Mouse (Mus musculus) thymus, adult 2 months (tissue): ENCODE results near the gene Usp6nl. TPM values are rescaled to one million over a fixed set of nuclear protein-coding genes. Genes with fewer than 3 reads are reported as not detected.

Experiments used
- DNase-seq: peaks from one replicate; pipeline ENCODE4 v3.0.0; 2021
- H3K27ac ChIP-seq: fragments of 200-500 bp; 2 replicates; pipeline ENCODE4 v1.5.1; 2012; ENCODE audit warnings: low read length, control low read depth; ENCODE audit not compliant: control insufficient read depth, insufficient read depth
- H3K27me3 ChIP-seq: fragments of 200-500 bp; 2 replicates; pipeline ENCODE4 v1.6.1; 2012; ENCODE audit warnings: mild to moderate bottlenecking, low read length, moderate library complexity, mixed read lengths; ENCODE audit not compliant: control insufficient read depth, insufficient read depth
- H3K36me3 ChIP-seq: fragments of 200-500 bp; 2 replicates; pipeline ENCODE4 v1.6.1; 2012; ENCODE audit warnings: mild to moderate bottlenecking, low read length, moderate library complexity; ENCODE audit not compliant: control insufficient read depth, insufficient read depth
- H3K4me1 ChIP-seq: fragments of 200-500 bp; replicated peaks from 2 replicates; pipeline ENCODE4 v1.6.1; 2012; ENCODE audit warnings: low read length; ENCODE audit not compliant: control insufficient read depth, insufficient read depth
- H3K4me3 ChIP-seq: fragments of 200-500 bp; 2 replicates; pipeline ENCODE4 v1.5.1; 2012; ENCODE audit warnings: mild to moderate bottlenecking, low read length, control low read depth, moderate library complexity; ENCODE audit not compliant: control insufficient read depth, insufficient read depth
- CTCF ChIP-seq: fragments of 200-500 bp; IDR thresholded peaks from 2 replicates; pipeline ENCODE4 v1.5.1; 2012; ENCODE audit warnings: mild to moderate bottlenecking, control low read depth, low read length, moderate library complexity, borderline replicate concordance; ENCODE audit not compliant: control insufficient read depth, poor library complexity, insufficient read depth; ENCODE audit errors: extremely low read depth
- POLR2A ChIP-seq: fragments of 200-500 bp; IDR thresholded peaks from 2 replicates; pipeline ENCODE4 v1.6.1; 2012; ENCODE audit warnings: mild to moderate bottlenecking, low read length, control low read depth, moderate library complexity; ENCODE audit not compliant: control insufficient read depth, poor library complexity, insufficient read depth; ENCODE audit errors: extremely low read depth
- WGBS: fragments of 180-500 bp; shearing (Covaris S2); methylation state at CpG from one replicate; pipeline ENCODE4 v1.1.7; 2018; 5-methylcytosine and 5-hydroxymethylcytosine counted together
- polyA plus RNA-seq: library from polyadenylated mRNA; depleted of rRNA; stranded (reverse); fragments of >200 nt; gene quantifications from 2 replicates; pipeline ENCODE4 v1.2.3, GENCODE M21; 2012

Gene Usp6nl
- polyA plus RNA-seq, 1 experiment = 7.2 TPM

DNA sequence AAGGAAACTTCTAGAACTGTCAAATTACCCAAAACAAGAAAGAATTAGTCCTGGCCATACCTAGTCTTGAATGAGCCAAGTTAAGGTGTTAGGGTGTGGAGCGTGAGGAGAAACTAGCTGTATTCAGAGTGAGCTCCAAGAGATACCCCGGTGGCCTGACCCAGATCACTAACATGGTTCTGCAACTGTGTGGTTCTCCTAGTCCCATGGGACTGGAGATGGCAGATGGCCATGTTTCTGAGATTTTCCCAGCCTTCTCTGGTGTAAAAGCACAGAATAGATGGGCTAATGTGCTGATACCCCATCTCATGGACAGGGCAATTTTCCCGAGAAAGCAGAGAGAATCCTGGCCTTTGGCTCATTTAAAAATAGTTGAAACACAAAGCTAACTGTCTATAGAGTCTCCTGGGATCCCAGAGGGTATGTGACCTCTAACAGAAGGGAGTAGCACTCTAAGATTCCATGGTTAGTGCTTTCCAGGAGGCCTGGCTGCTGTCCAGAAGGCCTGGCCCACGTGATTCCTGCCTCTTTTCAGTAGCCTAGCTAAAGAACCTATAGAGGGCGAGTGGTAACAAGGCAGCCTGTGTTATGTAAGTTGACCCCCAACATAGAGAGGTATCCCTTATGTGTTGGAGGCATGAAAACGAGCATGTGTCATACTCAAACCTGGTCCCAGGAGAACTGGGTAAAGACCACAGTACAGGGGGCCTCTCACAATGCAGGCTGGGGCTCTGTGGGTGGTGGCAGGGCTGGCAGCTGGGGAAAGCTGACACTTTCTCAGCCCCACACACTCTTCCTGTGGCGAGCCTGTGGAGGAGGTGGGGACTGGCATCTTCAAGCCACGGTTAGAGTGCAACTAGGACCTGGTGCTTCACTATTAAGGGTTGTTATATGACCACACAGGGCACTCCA lies 160.9 kb downstream of the Usp6nl start:
- H3K4me3 ChIP-seq = no peak overlapping the region
- no peak overlapping the region for H3K27ac ChIP-seq
- no peaks in the 10 kb centered on the region for H3K36me3 ChIP-seq
- 44% methylated on average over 8 of the region's 8 CpGs for WGBS
- peaks cover 18% of the 10 kb centered on the region for H3K4me1 ChIP-seq
- DNase-seq = no peak
- no peaks in the 10 kb centered on the region for H3K27me3 ChIP-seq
- no peak for TF ChIP-seq POLR2A
- TF ChIP-seq CTCF = no peak

GRCm38 (mm10) chr2:6484179-6484578 lies 161.7 kb downstream of the Usp6nl start:
- Histone ChIP-seq H3K4me3 (no peak overlapping the region), H3K27me3 (no peaks in the 10 kb centered on the region), H3K27ac (no peak overlapping the region), H3K36me3 (no peaks in the 10 kb centered on the region), H3K4me1 (peaks cover 10% of the 10 kb centered on the region)
- no peak for DNase-seq
- 56% methylated on average over 3 of the region's 3 CpGs for WGBS
- TF ChIP-seq CTCF = no peak
- no peak for TF ChIP-seq POLR2A

DNA sequence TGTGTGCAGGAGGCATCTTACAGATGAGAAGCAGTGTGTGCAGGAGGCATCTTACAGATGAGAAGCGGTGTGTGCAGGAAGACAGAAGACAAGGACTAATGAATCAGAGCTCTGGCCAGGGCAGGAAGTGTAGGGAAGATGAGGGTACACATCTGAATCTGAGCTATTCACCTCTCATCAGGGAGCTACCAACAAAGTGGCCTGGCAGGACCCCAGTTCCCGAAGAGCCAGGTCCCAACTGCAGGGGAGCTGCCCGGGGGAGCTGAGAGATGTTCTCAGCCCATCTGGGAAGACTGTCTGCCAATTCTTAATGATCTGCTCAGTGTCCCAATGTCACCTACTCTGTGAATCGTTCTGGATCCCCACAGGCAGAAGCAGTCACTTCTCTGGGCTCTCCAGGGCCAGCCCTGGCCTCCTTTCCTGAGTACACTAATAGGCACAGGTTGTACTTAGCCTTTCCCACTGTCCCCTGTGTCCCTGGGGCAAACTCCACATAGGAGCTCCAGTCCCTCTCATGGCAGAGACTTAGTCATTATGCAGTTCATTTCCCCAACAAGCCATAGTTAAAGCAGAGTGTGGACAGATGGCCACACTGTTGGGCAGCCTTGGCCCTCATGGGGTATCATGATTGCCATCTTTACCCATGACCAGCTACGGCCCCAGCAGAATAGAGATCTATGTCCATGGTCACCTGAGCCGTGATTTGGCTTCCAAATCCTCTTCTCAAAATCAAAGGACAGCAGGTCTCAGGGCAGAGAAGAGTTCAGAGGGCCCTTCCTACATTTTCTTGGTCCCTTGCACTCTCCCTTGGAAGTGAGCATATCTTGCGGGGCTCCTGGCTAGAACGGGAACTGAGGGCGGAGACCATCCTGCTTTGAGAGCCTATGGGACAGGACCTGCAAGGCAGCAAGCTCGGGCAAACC lies 165.4 kb downstream of the Usp6nl start:
- H3K27me3 ChIP-seq = no peaks in the 10 kb centered on the region
- 94% methylated on average over 10 of the region's 10 CpGs for WGBS
- H3K4me1 ChIP-seq = peaks cover 4% of the 10 kb centered on the region
- H3K4me3 ChIP-seq = no peak overlapping the region
- no peak for DNase-seq
- no peak overlapping the region for H3K27ac ChIP-seq
- no peaks in the 10 kb centered on the region for H3K36me3 ChIP-seq
- TF ChIP-seq CTCF = no peak
- no peak for TF ChIP-seq POLR2A

DNA sequence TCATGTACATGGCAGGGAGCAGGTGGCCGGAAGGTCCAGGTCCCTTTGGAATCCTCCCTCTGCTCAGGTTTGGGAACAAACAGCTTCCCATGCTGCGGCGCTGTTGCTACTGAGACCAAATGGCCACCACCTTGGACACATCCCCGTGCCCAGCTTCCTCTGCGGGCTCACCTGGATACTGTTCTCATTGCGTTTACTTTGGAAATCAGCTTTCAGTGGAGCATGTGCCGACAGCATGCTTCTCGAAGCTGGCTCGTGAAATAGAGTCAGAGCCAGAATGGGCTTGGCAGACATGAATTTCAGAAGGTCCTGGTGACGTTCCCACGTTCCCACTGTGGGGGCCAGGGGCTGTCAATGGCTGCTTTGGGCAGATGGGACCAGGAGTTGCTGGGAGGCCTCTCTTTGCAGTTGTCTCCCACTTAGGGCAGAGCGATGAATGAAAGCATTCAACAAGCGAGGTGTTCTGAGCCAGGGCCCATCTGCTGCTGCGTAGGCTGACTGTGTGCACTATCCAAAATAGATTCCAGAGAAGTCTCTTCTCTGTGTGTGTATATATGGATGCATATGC lies 166.1 kb downstream of the Usp6nl start:
- no peak for TF ChIP-seq POLR2A
- TF ChIP-seq CTCF = no peak
- no peak overlapping the region for H3K27ac ChIP-seq
- 97% methylated on average over 14 of the region's 14 CpGs for WGBS
- no peak for DNase-seq
- H3K27me3 ChIP-seq = no peaks in the 10 kb centered on the region
- peaks cover 4% of the 10 kb centered on the region for H3K4me1 ChIP-seq
- H3K4me3 ChIP-seq = no peak overlapping the region
- no peaks in the 10 kb centered on the region for H3K36me3 ChIP-seq

GRCm38 (mm10) chr2:6490076-6490475 lies 167.6 kb downstream of the Usp6nl start:
- no peak overlapping the region for H3K27ac ChIP-seq
- no peaks in the 10 kb centered on the region for H3K36me3 ChIP-seq
- H3K4me1 ChIP-seq = no peaks in the 10 kb centered on the region
- TF ChIP-seq POLR2A (no peak), CTCF (no peak)
- no peaks in the 10 kb centered on the region for H3K27me3 ChIP-seq
- H3K4me3 ChIP-seq = no peak overlapping the region
- DNase-seq = no peak
- 95% methylated on average over 6 of the region's 6 CpGs for WGBS

DNA sequence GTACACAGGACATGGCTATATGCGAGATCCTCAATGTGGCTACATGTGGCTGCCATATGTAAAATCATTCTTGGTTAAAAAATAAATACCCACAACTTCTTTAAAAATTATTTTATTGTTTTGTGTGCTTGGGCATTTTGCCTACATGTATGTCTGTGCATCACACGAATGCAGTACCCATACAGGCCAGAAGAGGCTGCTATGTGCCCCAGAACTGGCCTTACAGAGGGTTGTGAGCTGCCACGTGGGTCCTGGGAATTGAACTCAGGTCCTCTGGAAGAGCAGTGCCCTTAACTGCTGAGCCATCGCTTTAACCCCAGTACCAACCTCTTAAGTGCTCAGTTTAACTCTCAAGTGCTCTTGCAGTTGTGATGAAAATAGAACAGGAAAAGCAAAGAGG lies 168.4 kb downstream of the Usp6nl start:
- WGBS = 87% methylated on average over 4 of the region's 4 CpGs
- no peak overlapping the region for H3K27ac ChIP-seq
- no peaks in the 10 kb centered on the region for H3K4me1 ChIP-seq
- H3K27me3 ChIP-seq = no peaks in the 10 kb centered on the region
- no peaks in the 10 kb centered on the region for H3K36me3 ChIP-seq
- no peak for TF ChIP-seq POLR2A
- TF ChIP-seq CTCF = no peak
- no peak overlapping the region for H3K4me3 ChIP-seq
- DNase-seq = no peak
